Mouse (Mus musculus) forebrain, embryonic 11.5 days (tissue): ENCODE measurements around the gene Lin28a. TPM values are rescaled to one million over a fixed set of nuclear protein-coding genes. Genes with fewer than 3 reads are reported as not detected.

Source experiments
- ATAC-seq: fragments of 200-750 bp; cut with Nextera tagmentation; replicated peaks from 2 replicates; pipeline ENCODE4 v1.8.0; 2017; ENCODE audit warnings: moderate TSS enrichment; ENCODE audit not compliant: low FRiP score
- DNase-seq: peaks from one replicate; pipeline ENCODE4 v3.0.0-alpha.2; 2017; ENCODE audit warnings: low spot score
- H3K27ac ChIP-seq: fragments of 300-500 bp; sonication (generic); 2 replicates; pipeline ENCODE4 v1.5.1; 2014; ENCODE audit warnings: low read depth, low read length
- H3K27me3 ChIP-seq: fragments of 300-500 bp; sonication (generic); 2 replicates; pipeline ENCODE4 v1.6.1; 2014; ENCODE audit warnings: mild to moderate bottlenecking, low read length, mixed read lengths; ENCODE audit not compliant: control insufficient read depth, insufficient read depth
- H3K36me3 ChIP-seq: fragments of 300-500 bp; sonication (generic); 2 replicates; pipeline ENCODE4 v1.6.1; 2014; ENCODE audit warnings: mild to moderate bottlenecking, low read length, moderate library complexity, mixed read lengths; ENCODE audit not compliant: control insufficient read depth, insufficient read depth
- H3K4me1 ChIP-seq: fragments of 300-500 bp; sonication (generic); replicated peaks from 2 replicates; pipeline ENCODE4 v1.6.1; 2014; ENCODE audit warnings: low read length, mixed read lengths; ENCODE audit not compliant: control insufficient read depth, insufficient read depth
- H3K4me2 ChIP-seq: fragments of 300-500 bp; sonication (generic); 2 replicates; pipeline ENCODE4 v1.6.1; 2014; ENCODE audit warnings: low read depth, mild to moderate bottlenecking, low read length, moderate library complexity, mixed read lengths; ENCODE audit not compliant: severe bottlenecking
- H3K4me3 ChIP-seq: fragments of 300-500 bp; sonication (generic); 2 replicates; pipeline ENCODE4 v1.5.1; 2014; ENCODE audit warnings: low read depth, low read length
- H3K9ac ChIP-seq: fragments of 300-500 bp; sonication (generic); 2 replicates; pipeline ENCODE4 v1.6.1; 2014; ENCODE audit warnings: low read length
- H3K9me3 ChIP-seq: fragments of 300-500 bp; sonication (generic); 2 replicates; pipeline ENCODE4 v1.6.1; 2016; ENCODE audit warnings: low read length, mixed read lengths; ENCODE audit not compliant: control insufficient read depth
- WGBS: fragments of 180-500 bp; shearing (Covaris S2); extraction: QIAGEN DNeasy Blood & Tissue Kit; methylation state at CpG from one replicate; pipeline ENCODE4 v1.1.7; 2014; 5-methylcytosine and 5-hydroxymethylcytosine counted together
- polyA plus RNA-seq: library from polyadenylated mRNA; unstranded; fragments of >200 nt; fragmentation: Nextera tagmentation; extraction: Ambion mirVana; gene quantifications from 2 replicates; pipeline ENCODE4 v1.2.1, GENCODE M21; 2014

Gene Lin28a
- polyA plus RNA-seq, 1 experiment from 2014 or later, result 2.3 TPM

DNA sequence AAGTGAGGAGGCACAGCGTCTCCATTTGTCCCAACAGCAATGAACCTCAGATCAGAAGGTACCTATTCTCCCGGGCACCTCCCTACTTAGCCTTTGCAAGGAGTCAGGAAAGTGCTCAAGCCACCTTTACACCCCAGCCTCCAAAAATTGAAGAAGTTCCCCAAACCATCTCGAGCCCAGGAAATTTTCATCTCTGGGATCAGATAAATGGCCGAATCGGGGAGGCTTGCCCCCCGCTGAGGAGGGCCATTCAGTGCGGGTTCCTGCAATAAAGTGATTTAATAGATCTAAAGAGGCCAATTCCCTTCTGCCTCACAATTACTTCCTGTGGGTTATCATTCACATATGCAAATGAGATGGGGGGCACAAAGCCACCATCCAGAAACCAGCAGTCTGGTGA lies 2.4 kb downstream of the Lin28a start:
- H3K27me3 ChIP-seq, result no peaks in the 10 kb centered on the region
- H3K4me2 ChIP-seq, result peak overlapping the region; percentile 68; the same call in 1 of the 2 replicates
- 2% methylated on average over 7 of the region's 7 CpGs for WGBS
- H3K9me3 ChIP-seq, result no peaks in the 10 kb centered on the region
- H3K4me1 ChIP-seq, result peaks cover 52% of the 10 kb centered on the region
- ATAC-seq, result no peak
- H3K4me3 ChIP-seq, result peak overlapping the region; percentile 48
- DNase-seq, result no peak
- H3K27ac ChIP-seq, result peak overlapping the region; percentile 86
- peak overlapping the region; percentile 9; the same call in 1 of the 2 replicates for H3K9ac ChIP-seq
- H3K36me3 ChIP-seq, result no peaks in the 10 kb centered on the region

DNA sequence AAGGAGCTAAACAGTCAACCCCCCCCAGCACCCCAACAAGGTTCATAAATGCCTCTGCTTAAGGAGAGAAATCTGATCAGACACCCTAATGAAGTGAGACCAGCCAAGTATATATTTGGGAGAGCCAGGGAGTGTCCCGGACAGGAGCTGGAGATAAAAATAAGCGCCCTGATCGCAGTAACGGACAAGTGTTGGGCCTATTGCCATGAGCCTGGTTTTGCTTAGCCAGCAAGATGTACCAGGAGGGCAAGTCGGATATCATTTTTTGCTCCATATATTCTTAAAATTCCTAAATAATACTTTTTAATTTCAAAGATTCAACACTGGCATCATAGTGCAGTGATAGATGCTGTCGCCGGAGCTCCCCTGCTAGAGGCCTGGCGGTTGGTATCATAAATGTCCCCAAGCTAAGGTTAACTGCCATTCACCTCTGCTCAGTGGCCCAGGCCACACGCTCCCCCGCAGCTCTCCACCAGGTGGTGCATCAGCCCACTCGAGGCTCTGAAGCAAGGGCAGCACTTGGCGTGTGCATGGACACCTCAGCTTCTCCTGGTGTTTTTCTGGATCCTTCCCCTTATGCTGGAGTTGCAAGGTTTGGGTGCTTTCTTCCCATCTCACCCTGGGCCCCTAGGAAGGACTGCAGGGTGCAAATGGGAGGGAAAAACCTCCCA lies 5.6 kb downstream of the Lin28a start:
- no peak overlapping the region for H3K4me3 ChIP-seq
- ATAC-seq, result no peak

DNA sequence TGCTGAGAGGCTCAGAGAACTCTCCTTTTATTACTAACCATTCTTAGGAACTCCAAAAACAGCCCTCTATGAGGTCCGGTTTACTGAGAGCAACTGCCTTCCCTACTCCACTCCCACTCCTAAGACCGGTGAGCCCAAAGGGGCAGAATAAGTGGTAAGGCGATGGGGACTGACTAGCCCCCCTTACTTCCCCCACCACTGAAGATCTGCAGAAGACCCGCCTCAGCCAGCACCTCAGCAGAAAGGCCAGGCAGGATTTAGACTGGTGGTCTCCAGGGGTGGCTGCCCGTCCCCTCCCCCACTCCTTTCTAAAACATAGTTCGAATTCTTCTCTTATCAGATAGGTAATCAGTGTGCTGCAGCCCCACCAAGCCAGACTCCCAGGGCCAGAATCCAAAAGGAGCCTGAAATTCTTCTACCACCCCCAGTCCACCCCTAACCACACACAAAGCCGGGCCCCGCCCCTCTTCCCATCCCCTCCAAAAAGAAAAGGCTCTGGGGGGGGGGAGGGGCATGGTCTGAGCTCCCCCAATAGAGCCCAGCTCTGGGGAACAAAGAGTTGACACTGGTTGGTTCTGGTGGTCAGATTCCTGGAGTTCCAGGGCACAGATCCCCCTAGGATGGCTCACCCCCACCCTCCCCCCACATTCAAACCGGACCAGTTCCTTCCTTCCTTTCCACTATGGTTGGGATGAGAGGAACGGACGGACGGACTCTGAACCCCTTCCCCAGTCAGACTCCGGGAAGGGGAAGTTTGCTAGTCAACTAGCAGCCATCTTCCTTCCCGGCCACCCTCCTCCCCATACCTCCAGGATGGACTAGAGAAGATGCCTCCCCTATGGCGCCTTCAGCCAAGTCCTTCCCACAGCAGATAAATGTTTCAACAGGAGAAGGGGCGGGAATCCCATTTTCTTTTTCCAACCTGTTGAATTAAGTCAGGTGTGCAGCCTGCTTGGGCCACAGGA lies 6.9 kb downstream of the Lin28a start:
- H3K4me3 ChIP-seq, result no peak overlapping the region
- peak; percentile 63 for ATAC-seq
- 5% methylated on average over 15 of the region's 16 CpGs for WGBS
- peak overlapping the region; percentile 44 for H3K9ac ChIP-seq
- H3K36me3 ChIP-seq, result no peaks in the 10 kb centered on the region
- H3K27ac ChIP-seq, result peak overlapping the region; percentile 57; the same call in 1 of the 2 replicates
- peaks cover 29% of the 10 kb centered on the region for H3K4me1 ChIP-seq
- DNase-seq, result peak; percentile 76
- H3K4me2 ChIP-seq, result peak overlapping the region; percentile 29; the same call in 1 of the 2 replicates
- H3K9me3 ChIP-seq, result no peaks in the 10 kb centered on the region
- H3K27me3 ChIP-seq, result no peaks in the 10 kb centered on the region

More for the DNA sequence above, 5.6 kb downstream of the Lin28a start:
- Histone ChIP-seq H3K27me3 (no peaks in the 10 kb centered on the region), H3K4me1 (peaks cover 38% of the 10 kb centered on the region), H3K9ac (no peak overlapping the region), H3K9me3 (no peaks in the 10 kb centered on the region), H3K36me3 (no peaks in the 10 kb centered on the region), H3K4me2 (no peak overlapping the region), H3K27ac (no peak overlapping the region)
- 41% methylated on average over 12 of the region's 12 CpGs for WGBS
- peak; percentile 73 for DNase-seq

DNA sequence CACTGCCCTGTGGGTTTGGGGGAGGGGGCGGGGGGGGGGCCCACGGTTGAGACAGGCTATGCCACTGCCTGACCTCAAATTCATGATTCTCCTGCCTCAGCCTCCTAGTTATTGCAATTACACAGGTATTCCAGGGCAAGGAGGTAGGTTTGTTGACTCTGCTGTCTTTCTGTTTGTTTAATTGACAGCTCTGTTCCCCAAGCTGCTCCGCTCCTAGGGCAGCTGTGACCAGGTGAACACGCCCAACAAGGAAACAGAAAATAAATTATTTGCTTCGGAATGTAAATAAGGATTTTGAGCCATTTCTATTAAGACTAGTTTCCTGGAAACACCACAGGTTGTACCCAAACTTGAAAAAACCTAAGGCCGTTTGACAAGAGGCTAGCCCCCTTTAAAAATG lies 8.9 kb downstream of the Lin28a start:
- Histone ChIP-seq H3K27me3 (no peaks in the 10 kb centered on the region), H3K36me3 (no peaks in the 10 kb centered on the region), H3K4me1 (peaks cover 24% of the 10 kb centered on the region), H3K4me3 (no peak overlapping the region), H3K27ac (no peak overlapping the region), H3K9me3 (no peaks in the 10 kb centered on the region), H3K4me2 (no peak overlapping the region), H3K9ac (no peak overlapping the region)
- no peak for ATAC-seq
- no peak for DNase-seq
- WGBS, result 65% methylated on average over 6 of the region's 6 CpGs

DNA sequence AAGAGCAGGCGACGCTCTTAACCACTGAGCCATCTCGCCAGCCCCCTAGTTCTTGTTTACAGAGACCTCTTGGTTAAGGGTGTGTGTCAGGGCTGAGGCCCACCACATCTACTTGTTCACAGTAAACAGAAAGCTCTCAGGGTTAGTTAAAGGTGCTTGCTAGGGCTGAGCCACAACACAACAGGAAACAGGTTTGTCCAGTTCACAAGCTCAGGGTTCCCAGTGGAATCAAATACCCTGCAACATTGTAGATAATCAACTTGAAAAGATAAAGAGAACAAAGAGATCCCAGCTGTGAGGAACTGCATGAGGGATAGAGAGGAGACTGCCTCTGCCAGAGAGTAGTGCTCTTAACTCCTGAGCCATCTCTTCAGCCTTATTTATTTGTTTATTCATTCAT lies 11.8 kb downstream of the Lin28a start:
- no peak for DNase-seq
- H3K27ac ChIP-seq, result no peak overlapping the region
- peaks cover 31% of the 10 kb centered on the region for H3K4me1 ChIP-seq
- ATAC-seq, result no peak
- no peak overlapping the region for H3K4me3 ChIP-seq
- 89% methylated on average over 3 of the region's 3 CpGs for WGBS
- no peak overlapping the region for H3K4me2 ChIP-seq
- H3K9me3 ChIP-seq, result no peaks in the 10 kb centered on the region
- H3K27me3 ChIP-seq, result no peaks in the 10 kb centered on the region
- no peak overlapping the region for H3K9ac ChIP-seq
- no peaks in the 10 kb centered on the region for H3K36me3 ChIP-seq

DNA sequence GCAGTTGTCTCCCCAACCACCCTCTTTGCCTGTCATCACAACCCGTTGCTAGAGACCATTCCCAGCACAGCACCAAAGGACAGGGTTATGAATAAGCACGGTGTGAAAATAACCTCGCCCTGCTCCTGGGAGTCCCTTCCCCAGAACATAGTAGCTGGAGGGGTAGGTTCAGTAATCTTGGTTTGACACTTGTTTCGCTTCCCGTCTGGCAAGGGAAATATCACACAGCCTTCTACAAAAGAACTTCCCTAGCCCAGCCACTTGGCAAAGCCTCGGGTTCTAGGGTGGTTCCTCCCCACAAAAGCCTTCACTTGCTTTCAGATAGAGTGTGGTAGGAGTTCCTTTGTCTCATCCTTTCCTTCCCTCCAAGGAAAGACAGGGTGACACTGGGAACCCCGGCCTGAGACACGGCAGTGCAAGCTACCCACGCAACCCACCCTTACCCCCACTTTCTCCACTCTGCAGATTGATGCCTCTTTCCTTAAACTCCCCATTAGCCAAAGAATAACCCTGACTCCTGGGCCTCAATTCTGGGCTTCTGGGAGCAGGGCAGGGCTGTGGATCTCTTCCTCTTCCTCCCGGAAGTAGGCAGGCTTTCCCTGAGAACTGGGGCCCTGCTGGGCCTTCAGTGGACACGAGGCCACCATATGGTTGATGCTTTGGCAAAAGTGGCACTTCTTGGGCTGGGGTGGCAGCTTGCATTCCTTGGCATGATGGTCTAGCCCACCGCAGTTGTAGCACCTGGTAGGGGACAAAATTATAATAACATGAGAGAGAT lies 12.9 kb downstream of the Lin28a start:
- H3K36me3 ChIP-seq, result no peaks in the 10 kb centered on the region
- no peak overlapping the region for H3K4me2 ChIP-seq
- peaks cover 24% of the 10 kb centered on the region for H3K4me1 ChIP-seq
- no peak overlapping the region for H3K9ac ChIP-seq
- no peak overlapping the region for H3K4me3 ChIP-seq
- no peaks in the 10 kb centered on the region for H3K9me3 ChIP-seq
- peak overlapping the region; percentile 4; the same call in 1 of the 2 replicates for H3K27ac ChIP-seq
- ATAC-seq, result no peak
- 72% methylated on average over 12 of the region's 12 CpGs for WGBS
- H3K27me3 ChIP-seq, result no peaks in the 10 kb centered on the region
- DNase-seq, result no peak

DNA sequence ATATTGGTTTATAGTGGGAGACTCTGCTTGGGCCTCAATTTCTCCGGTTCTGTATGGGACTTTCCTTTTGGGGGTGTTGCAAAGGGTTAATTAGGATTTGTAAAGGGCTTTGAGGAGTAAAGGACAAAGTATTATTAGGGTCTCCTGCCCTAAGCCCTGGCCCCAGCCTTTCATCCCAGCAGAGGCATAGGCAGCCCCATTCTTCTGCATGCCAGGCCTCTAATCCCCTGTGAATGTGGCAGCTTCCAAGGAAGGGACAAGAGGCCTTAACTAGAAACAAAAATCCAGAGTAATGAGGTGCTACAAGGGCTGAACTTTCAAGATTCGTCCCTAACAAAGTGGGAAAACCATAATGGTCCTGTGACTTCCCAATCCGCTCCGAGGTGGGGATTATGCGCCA lies 15.7 kb downstream of the Lin28a start:
- Histone ChIP-seq H3K4me2 (0 out of 2 replicates have a peak overlapping the region, but pooled peaks have one; percentile 5), H3K27ac (peak overlapping the region; percentile 89)

DNA sequence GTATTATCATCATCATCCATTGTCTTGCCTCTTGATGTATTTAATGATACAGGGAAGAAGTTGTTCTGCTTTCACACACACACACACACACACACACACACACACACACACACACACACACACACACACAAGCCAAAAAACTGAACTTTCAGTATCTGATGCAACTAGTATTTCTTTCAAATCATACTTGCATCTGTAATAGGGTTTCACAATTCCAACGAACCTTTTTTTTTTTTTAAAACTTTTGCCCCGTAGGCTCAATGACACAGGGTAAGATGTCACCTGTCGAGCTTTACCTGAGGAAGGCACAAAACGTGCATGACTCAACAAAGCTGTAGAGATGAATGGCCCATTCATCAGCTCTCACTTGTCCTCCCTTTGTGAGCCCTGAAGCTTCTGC lies 16.4 kb downstream of the Lin28a start:
- ATAC-seq, result no peak
- 22% methylated on average over 4 of the region's 4 CpGs for WGBS
- no peak overlapping the region for H3K4me2 ChIP-seq

More for the DNA sequence above, 15.7 kb downstream of the Lin28a start:
- H3K4me1 ChIP-seq, result peaks cover 27% of the 10 kb centered on the region
- H3K27me3 ChIP-seq, result no peaks in the 10 kb centered on the region
- no peaks in the 10 kb centered on the region for H3K9me3 ChIP-seq
- peak; percentile 84 for DNase-seq
- H3K9ac ChIP-seq, result no peak overlapping the region
- 11% methylated on average over 5 of the region's 5 CpGs for WGBS
- no peak overlapping the region for H3K4me3 ChIP-seq
- H3K36me3 ChIP-seq, result no peaks in the 10 kb centered on the region
- peak; percentile 83 for ATAC-seq

More for the DNA sequence above, 16.4 kb downstream of the Lin28a start:
- peaks cover 27% of the 10 kb centered on the region for H3K4me1 ChIP-seq
- peak overlapping the region; percentile 61; the same call in 1 of the 2 replicates for H3K27ac ChIP-seq
- no peak overlapping the region for H3K4me3 ChIP-seq
- no peaks in the 10 kb centered on the region for H3K9me3 ChIP-seq
- H3K27me3 ChIP-seq, result no peaks in the 10 kb centered on the region
- no peaks in the 10 kb centered on the region for H3K36me3 ChIP-seq
- DNase-seq, result no peak
- no peak overlapping the region for H3K9ac ChIP-seq
